Comparison of ENCODE assay signal across 25 mouse cellular contexts in genomic region chr10:13160913-13161312, GRCm38 (mm10). TPM values are rescaled to one million over a fixed set of nuclear protein-coding genes. Genes with fewer than 3 reads are reported as not detected.
A peak's percentile ranks its signal among the peaks of the same experiment; 100 is the strongest.
DNase-seq lines count a peak whose midpoint lies in the region; ATAC-seq lines count a peak whose summit lies in the region.
"Had no signal": no experiment of that assay in that cellular context is flagged by ENCODE, and none has a peak within 500 bp of the region (broad histone marks: within the 10 kb centered on the region; RNA-seq: fewer than 3 reads in every experiment).

No protein-coding gene starts in this region.

- DNase-seq in frontal cortex, postnatal 25 days (ENCODE audit: low spot score in 2 of 2), result no peak
- peak; percentile 8 for DNase-seq in left cerebral cortex, adult 11 months (ENCODE audit: low spot score)
- no peak for DNase-seq in left cerebral cortex, postnatal 4 days
- DNase-seq in lung, adult 18-20 months, result no peak
- DNase-seq: adrenal gland, adult 8-10 months; adrenal gland, postnatal 14 days; adrenal gland, postnatal 36 days; B cell, adult 2 months; cerebellum, adult 11 months; cerebellum, adult 18-20 months; cerebellum, adult 8-10 months; cerebellum, adult 9-11 months; cerebellum, postnatal 14 days; cerebellum, postnatal 36 days; embryo, embryonic 11 days had no signal

- intact Hi-C loops in left cerebral cortex, postnatal 4 days (cut with DNase I), result no loop called here

- ATAC-seq in frontal cortex, adult (ENCODE audit: low TSS enrichment), result peak; percentile 91
- ATAC-seq: activated CD4-positive, CD25-positive, alpha-beta regulatory T cell, adult 4 months; CD4-positive, CD25-positive, alpha-beta regulatory T cell, adult 4 months; forebrain, embryonic 14.5 days; forebrain, embryonic 16.5 days; Patski had no signal

RNA-seq across cellular contexts. Expression of gene Zc2hc1b, which starts 16.9 kb away (rescaled TPM):
- not detected for total RNA-seq in left cerebral cortex, postnatal 4 days (2021)
- total RNA-seq: adrenal gland, adult 18-20 months; adrenal gland, adult 8-10 months; adrenal gland, postnatal 14 days; adrenal gland, postnatal 36 days; CH12.LX; common myeloid progenitor, adult 5-6 weeks; G1E had no signal

RNA-seq across cellular contexts. Expression of gene Ltv1, which starts 32.1 kb away (rescaled TPM):
- total RNA-seq in left cerebral cortex, postnatal 4 days (2021), result 10 to 100 TPM; 25.1 to 27.1 TPM
